Mouse (Mus musculus) telencephalon, adult 2 months (tissue): Measurements from ENCODE around the gene Capn2.

Source experiments
- DNase-seq: peaks from one replicate; pipeline ENCODE4 v3.0.0-alpha.2; 2011; ENCODE audit warnings: low read depth, low spot score

Gene Capn2

GRCm38 (mm10) chr1:182516758-182517676 lies at the start of gene Capn2:
TSS of gene Capn2 (minus strand) at chr1:182517608.
- peak; percentile 6 for DNase-seq

DNA sequence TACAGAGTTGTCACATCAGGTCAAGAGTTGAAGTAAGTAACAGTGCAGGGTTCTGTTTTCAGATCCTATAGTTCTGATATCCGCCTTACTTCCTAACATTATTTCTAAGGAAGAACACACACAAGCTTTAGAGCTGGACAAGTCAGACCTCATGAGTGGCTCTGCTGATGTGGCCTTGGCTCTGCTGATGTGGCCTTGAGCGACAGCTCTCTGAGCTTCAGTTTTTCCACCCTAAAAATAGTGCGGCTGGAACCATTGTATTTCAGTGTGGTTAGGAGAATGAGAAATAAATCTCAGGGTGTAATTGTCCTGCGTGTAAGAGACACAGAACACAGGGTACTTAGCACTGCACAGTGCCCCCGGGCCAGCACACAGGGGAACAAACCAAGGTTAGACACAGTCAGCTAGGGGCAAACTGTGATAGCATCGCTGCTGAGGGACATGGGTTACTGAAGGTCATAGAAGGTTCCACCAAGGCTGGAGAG lies 48.0 kb upstream of the Capn2 start:
- no peak for DNase-seq

DNA sequence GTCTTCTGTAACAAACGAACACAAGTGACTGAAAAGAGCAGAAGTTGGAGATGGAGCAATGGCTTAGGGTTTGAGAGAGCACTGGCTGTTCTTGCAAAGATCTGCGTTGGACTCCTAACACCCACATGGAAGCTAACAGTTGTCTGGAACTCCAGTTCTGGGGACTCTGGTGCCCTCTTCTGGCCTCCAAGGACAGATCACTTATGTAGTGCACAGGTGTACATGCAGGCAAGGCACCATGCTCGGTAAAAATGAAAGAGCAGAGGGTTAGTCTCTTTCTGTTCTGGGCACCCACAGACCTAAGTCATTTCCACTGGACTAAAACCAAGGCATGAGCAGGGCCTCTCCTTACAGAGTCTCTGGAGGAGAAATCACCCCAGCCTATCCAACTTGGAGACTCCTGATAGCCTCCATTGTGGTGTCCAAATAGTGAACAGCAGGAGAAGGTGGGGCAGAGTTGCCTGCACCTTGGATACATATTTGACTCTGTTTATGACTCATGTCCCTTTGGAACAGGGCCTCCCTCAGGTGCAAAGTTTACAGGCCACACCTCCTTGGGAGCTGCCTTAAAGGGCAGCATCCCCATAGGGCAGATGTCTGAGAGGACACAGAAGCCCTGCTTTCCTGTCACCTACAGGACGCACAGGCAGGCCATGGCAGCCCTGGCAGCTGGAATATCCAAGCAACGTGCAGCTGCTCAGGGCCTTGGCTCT lies 47.2 kb upstream of the Capn2 start, which contains the start of gene Capn8:
Gene Capn8 (plus strand): TSS at position 600 of the 713 bp plus-strand sequence.
- no peak for DNase-seq

- no peak for DNase-seq
Observed at GRCm38 (mm10) chr1:182562576-182563370, 45.4 kb upstream of the Capn2 start.

DNA sequence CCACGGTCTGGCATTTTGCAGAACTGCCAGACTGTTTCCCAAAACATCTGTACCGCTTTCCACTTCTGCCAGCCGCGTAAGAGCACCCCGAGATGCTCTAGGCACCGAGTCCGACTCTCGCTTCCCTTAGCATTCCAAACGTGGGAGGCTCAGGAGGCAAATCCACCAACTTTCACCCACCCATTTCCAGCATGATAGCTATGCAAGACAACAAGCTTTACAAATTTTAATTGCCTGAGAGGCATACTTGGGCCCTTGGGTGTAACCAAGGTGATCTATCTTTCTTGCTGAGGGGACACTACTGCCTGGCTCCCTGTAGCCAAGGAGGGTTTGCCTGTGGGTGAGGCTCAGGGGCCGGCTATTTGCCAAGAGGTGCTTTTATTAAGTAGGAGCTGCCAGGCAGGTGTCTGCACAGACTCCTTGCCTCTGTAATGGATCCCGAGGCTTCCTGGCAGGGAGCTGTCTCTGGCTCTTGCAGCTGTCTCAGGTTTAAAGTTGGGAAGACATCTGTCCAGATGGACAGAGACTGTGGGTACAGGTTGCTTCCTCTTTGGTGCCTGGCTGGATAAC lies 44.6 kb upstream of the Capn2 start:
- DNase-seq: no peak

DNA sequence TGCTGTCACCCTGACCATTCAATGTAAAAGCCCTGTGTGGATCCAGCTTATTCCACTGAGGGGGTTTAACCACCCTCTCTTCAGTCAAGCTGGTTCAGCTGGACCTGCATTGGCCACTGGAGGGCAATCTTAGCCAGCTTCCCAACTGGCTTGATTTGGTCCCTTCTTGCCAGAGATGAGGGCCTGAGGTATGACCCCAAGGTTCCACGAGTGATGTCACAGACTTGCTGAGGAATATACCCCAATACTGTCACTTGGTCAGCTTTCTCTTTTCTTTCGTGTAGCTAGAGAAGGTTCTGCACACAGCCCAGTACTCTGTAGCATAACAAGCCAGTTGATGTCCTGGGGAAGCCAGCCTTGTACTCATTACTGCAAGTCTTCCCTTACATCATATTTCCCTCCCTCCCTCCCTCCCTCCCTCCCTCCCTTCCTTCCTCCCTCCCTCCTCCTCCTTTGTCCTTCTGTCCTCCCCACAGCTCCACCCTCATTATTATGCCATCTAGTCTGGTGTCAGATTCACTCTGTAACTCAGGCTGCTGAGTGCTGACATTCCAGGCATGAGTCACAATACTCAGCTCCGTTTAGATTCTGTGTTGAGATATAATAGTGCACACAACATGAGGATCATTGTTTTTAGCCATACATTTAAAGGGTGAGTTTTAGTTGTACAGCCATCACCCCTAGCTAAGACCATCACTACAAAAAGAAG lies 43.1 kb upstream of the Capn2 start:
- no peak for DNase-seq

GRCm38 (mm10) chr1:182559530-182559929 lies 42.1 kb upstream of the Capn2 start:
- DNase-seq: no peak

DNA sequence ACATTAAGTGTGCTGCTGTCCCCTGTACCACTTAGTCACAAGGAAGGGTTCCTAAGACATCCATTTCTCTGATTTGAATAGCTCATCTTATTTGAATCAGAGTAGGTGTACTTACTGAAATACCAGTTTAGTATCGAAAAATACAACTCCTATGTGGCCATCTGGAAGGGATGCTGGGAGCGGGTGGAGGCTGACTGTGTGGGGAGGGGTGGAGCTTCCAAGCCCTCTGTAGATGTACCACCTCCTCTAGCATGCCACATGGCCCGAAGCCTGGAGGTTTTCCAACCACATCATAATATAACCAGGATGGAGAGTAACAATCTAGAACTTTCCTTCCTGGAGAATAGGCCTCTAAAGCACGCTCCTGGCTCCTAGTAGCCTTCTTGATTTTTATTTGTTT lies 40.9 kb upstream of the Capn2 start:
- no peak for DNase-seq

- DNase-seq: no peak
Observed at GRCm38 (mm10) chr1:182553649-182554375, 36.4 kb upstream of the Capn2 start.

GRCm38 (mm10) chr1:182550761-182551160 lies 33.4 kb upstream of the Capn2 start:
- no peak for DNase-seq

- no peak for DNase-seq
Observed at GRCm38 (mm10) chr1:182543906-182544305, 26.5 kb upstream of the Capn2 start.

DNA sequence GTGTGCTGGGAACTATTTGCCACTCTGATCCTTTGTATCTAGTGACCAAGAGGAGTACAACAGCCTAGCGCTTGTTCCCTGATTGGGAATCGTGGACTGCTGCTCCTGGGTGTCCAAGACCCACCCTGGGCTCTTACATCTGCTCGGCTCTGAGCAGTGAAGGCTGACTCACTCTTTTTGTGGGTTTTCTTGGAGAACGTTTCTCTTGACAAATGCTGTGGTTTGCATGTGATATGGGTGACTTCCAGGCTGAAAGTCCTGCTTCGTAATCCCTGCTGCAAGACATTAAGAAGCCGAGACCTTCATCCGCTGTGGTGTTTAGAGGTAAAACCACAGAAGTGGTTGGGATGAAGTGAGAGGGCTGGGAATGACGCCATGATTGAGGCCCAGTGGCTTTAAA lies 25.7 kb upstream of the Capn2 start:
- DNase-seq: no peak

DNA sequence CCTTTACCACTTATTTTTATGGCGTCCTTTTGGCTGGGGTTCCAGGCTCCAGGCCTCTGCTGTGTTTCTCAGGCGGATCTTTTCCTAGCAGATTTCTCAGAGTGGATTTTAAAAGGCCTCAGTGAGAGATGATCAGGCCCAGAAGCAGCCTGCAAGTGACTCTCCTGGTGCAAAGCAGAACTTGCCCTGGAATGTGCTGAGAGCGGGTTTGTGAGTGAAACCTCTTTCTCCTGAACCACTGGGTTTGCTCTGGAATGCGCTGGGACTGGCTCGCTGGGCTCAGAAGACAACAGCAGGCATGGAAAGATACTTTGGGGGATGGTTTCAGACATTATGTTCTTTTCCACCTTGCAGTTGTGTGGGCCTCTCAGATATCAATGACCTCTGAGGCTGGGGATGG lies 24.7 kb upstream of the Capn2 start:
- DNase-seq: no peak

DNA sequence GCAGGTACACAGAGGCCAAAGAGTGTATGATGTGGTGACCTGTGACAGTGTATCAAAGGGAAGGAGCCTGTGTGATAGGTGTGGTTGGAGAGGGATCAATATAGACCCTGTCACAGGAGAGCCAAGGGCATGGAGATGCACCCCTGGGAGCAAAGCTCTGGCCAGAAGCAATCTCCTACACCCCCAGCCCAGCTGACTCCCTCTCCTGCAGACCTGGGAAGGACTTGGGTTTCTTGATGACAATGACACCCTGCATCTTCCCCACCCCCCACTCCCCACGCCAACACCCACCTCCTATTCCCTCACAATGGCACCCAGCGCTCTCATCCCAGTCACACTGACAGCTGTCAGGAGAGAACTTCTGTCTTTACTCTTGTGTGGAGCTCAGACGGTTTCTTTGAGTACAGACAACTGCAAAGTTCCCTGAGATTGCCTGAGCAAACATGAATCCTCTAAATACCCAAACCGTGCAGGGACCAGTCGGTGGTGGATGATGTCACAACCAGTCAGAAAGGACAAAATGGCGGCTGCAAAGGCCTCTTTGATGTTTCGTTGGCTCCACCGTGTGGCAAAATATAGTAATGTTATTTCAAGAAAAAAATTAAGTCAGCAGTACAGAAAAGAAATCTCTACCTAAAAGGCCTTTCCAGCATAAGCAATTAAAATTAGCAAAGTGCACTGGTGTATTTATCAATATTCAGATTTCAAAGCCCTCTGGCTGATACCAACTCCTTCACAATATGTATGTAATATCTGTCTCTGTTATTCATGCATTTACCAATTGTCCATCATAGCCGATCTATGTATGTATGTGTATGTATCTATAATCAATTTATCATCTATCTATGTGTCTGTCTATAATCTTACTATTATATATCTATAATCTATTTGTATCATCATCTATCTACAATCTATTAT lies 21.9 kb upstream of the Capn2 start:
- DNase-seq: peak; percentile 87

- DNase-seq: no peak
Observed at GRCm38 (mm10) chr1:182535080-182535481, 17.7 kb upstream of the Capn2 start.

GRCm38 (mm10) chr1:182533583-182533982 lies 16.2 kb upstream of the Capn2 start:
- DNase-seq: no peak

GRCm38 (mm10) chr1:182527921-182528858 lies 10.8 kb upstream of the Capn2 start:
- DNase-seq: peak; percentile 22

- no peak for DNase-seq
Observed at GRCm38 (mm10) chr1:182527261-182527766, 9.9 kb upstream of the Capn2 start.
